Mouse (Mus musculus) megakaryocyte, embryonic 14.5 days (primary cell): ENCODE data around the gene Gm17349. TPM values are rescaled to one million over a fixed set of nuclear protein-coding genes. Genes with fewer than 3 reads are reported as not detected.

ENCODE experiments used
- H3K27me3 ChIP-seq: replicated peaks from 2 replicates; pipeline ENCODE3; 2012; ENCODE audit warnings: inconsistent platforms
- H3K36me3 ChIP-seq: replicated peaks from 2 replicates; pipeline ENCODE3; 2012; ENCODE audit warnings: low read length, inconsistent platforms, mixed read lengths
- H3K4me1 ChIP-seq: 2 replicates; pipeline ENCODE4 v1.6.1; 2012; ENCODE audit warnings: inconsistent platforms
- H3K4me3 ChIP-seq: replicated peaks from 2 replicates; pipeline ENCODE3; 2012; ENCODE audit warnings: moderate library complexity, mild to moderate bottlenecking, inconsistent platforms
- H3K9me3 ChIP-seq: 2 replicates; pipeline ENCODE4 v1.6.1; 2012; ENCODE audit warnings: inconsistent platforms
- FLI1 ChIP-seq: IDR thresholded peaks from 2 replicates; pipeline ENCODE4 v1.6.1; 2012; ENCODE audit warnings: low read length, inconsistent platforms, mixed read lengths
- GATA1 ChIP-seq: IDR thresholded peaks from 3 replicates; pipeline ENCODE4 v1.6.1; 2012; ENCODE audit warnings: mixed read lengths, low read length, inconsistent platforms, borderline replicate concordance
- polyA plus RNA-seq: library from polyadenylated mRNA; stranded (reverse); fragments of >175 nt; gene quantifications from 2 replicates; pipeline ENCODE4 v1.2.3, GENCODE M21; 2012; ENCODE audit warnings: low replicate concordance; ENCODE audit not compliant: insufficient read depth

Gene Gm17349
- polyA plus RNA-seq, 1 experiment = not detected

GRCm38 (mm10) chr15:99700219-99701106 lies 4.8 kb downstream of the Gm17349 start:
- TF ChIP-seq FLI1 = no peak
- no peak for TF ChIP-seq GATA1
- Histone ChIP-seq H3K36me3 (peaks cover 19% of the 10 kb centered on the region), H3K9me3 (no peaks in the 10 kb centered on the region), H3K27me3 (peaks cover 41% of the 10 kb centered on the region), H3K4me1 (peaks cover 46% of the 10 kb centered on the region), H3K4me3 (no peak overlapping the region)

GRCm38 (mm10) chr15:99699715-99700114 lies 5.6 kb downstream of the Gm17349 start:
- H3K36me3 ChIP-seq = peaks cover 14% of the 10 kb centered on the region
- no peak for TF ChIP-seq FLI1
- TF ChIP-seq GATA1 = no peak
- peaks cover 49% of the 10 kb centered on the region for H3K27me3 ChIP-seq
- no peak overlapping the region for H3K4me3 ChIP-seq
- H3K9me3 ChIP-seq = no peaks in the 10 kb centered on the region
- peaks cover 43% of the 10 kb centered on the region for H3K4me1 ChIP-seq

GRCm38 (mm10) chr15:99698533-99699085 lies 6.7 kb downstream of the Gm17349 start:
- Histone ChIP-seq H3K4me3 (peak overlapping the region; percentile 80), H3K9me3 (no peaks in the 10 kb centered on the region), H3K4me1 (peaks cover 34% of the 10 kb centered on the region), H3K27me3 (peaks cover 59% of the 10 kb centered on the region), H3K36me3 (peaks cover 4% of the 10 kb centered on the region)
- TF ChIP-seq GATA1 (no peak), FLI1 (no peak)

- Histone ChIP-seq H3K27me3 (peaks cover 70% of the 10 kb centered on the region), H3K4me3 (no peak overlapping the region), H3K36me3 (no peaks in the 10 kb centered on the region), H3K9me3 (no peaks in the 10 kb centered on the region), H3K4me1 (peaks cover 22% of the 10 kb centered on the region)
- TF ChIP-seq FLI1 (no peak), GATA1 (no peak)
Measured at GRCm38 (mm10) chr15:99697309-99697708, 8.0 kb downstream of the Gm17349 start.

GRCm38 (mm10) chr15:99691976-99692375 lies 13.3 kb downstream of the Gm17349 start:
- Histone ChIP-seq H3K27me3 (peaks cover 87% of the 10 kb centered on the region), H3K4me1 (peaks cover 6% of the 10 kb centered on the region; the same call in 1 of the 2 replicates), H3K9me3 (no peaks in the 10 kb centered on the region), H3K4me3 (no peak overlapping the region), H3K36me3 (no peaks in the 10 kb centered on the region)
- TF ChIP-seq FLI1 (no peak), GATA1 (no peak)

- no peaks in the 10 kb centered on the region for H3K9me3 ChIP-seq
- H3K4me1 ChIP-seq = peaks cover 6% of the 10 kb centered on the region; the same call in 1 of the 2 replicates
- no peaks in the 10 kb centered on the region for H3K36me3 ChIP-seq
- no peak overlapping the region for H3K4me3 ChIP-seq
- TF ChIP-seq GATA1 (no peak), FLI1 (no peak)
- peaks cover 85% of the 10 kb centered on the region for H3K27me3 ChIP-seq
Measured at GRCm38 (mm10) chr15:99690924-99691323, 14.4 kb downstream of the Gm17349 start.

GRCm38 (mm10) chr15:99688712-99689111 lies 16.6 kb downstream of the Gm17349 start:
- H3K4me1 ChIP-seq = peaks cover 6% of the 10 kb centered on the region; the same call in 1 of the 2 replicates
- H3K27me3 ChIP-seq = peaks cover 79% of the 10 kb centered on the region
- no peak for TF ChIP-seq FLI1
- no peak for TF ChIP-seq GATA1
- no peaks in the 10 kb centered on the region for H3K36me3 ChIP-seq
- H3K9me3 ChIP-seq = no peaks in the 10 kb centered on the region
- peak overlapping the region; percentile 25 for H3K4me3 ChIP-seq

GRCm38 (mm10) chr15:99684156-99684555 lies 21.1 kb downstream of the Gm17349 start:
- Histone ChIP-seq H3K9me3 (peaks cover 6% of the 10 kb centered on the region; the same call in 1 of the 2 replicates), H3K36me3 (no peaks in the 10 kb centered on the region), H3K27me3 (peaks cover 64% of the 10 kb centered on the region), H3K4me3 (no peak overlapping the region), H3K4me1 (peaks cover 6% of the 10 kb centered on the region; the same call in 1 of the 2 replicates)
- no peak for TF ChIP-seq FLI1
- no peak for TF ChIP-seq GATA1

- Histone ChIP-seq H3K27me3 (peaks cover 64% of the 10 kb centered on the region), H3K4me3 (no peak overlapping the region), H3K4me1 (peaks cover 6% of the 10 kb centered on the region), H3K36me3 (no peaks in the 10 kb centered on the region), H3K9me3 (peaks cover 6% of the 10 kb centered on the region; the same call in 1 of the 2 replicates)
- TF ChIP-seq FLI1 = no peak
- no peak for TF ChIP-seq GATA1
Measured at GRCm38 (mm10) chr15:99682880-99683279, 22.4 kb downstream of the Gm17349 start.

- H3K9me3 ChIP-seq = peaks cover 6% of the 10 kb centered on the region; the same call in 1 of the 2 replicates
- peaks cover 11% of the 10 kb centered on the region for H3K4me1 ChIP-seq
- TF ChIP-seq GATA1 (no peak), FLI1 (no peak)
- H3K27me3 ChIP-seq = peaks cover 69% of the 10 kb centered on the region
- no peaks in the 10 kb centered on the region for H3K36me3 ChIP-seq
- H3K4me3 ChIP-seq = no peak overlapping the region
Measured at GRCm38 (mm10) chr15:99679008-99679407, 26.3 kb downstream of the Gm17349 start.
